Mouse (Mus musculus): ENCODE measurements at regions not wholly inside any gene's neighbourhood (a gene's known extent, or its start where the extent isn't known, plus 50 kb on each side); places are given as distances from the start of the nearest gene placed in this dataset.

DNA sequence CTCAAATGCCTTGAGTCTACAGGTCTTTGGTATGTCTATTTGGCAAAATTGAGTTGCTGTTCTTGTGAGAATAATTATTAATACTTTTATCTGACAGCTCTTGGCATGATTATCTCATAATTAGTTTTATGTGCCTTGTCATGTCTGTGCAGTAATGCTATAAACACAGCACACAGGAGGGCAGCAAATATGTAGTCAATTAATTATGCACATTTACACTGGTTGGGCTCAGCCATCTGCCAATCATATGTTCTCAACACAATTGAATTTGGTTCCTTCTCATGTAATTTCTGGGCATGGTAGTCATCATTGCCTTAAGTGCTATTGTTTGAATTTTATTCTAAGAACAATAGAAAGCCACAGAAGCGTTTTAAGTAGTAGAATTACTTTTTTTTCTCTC lies 1650.7 kb upstream of the Tenm2 start:
- Histone ChIP-seq H3K27ac (no peak overlapping the region), H3K4me3 (no peak overlapping the region)
- intact Hi-C loops (cut with DNase I): no loop called here
- no peak for DNase-seq (ENCODE audit: extremely low spot score in 1 of 2, low spot score in 2 of 2)
- no peak for TF ChIP-seq CTCF (IDR thresholded peaks at IDR 0.05)

DNA sequence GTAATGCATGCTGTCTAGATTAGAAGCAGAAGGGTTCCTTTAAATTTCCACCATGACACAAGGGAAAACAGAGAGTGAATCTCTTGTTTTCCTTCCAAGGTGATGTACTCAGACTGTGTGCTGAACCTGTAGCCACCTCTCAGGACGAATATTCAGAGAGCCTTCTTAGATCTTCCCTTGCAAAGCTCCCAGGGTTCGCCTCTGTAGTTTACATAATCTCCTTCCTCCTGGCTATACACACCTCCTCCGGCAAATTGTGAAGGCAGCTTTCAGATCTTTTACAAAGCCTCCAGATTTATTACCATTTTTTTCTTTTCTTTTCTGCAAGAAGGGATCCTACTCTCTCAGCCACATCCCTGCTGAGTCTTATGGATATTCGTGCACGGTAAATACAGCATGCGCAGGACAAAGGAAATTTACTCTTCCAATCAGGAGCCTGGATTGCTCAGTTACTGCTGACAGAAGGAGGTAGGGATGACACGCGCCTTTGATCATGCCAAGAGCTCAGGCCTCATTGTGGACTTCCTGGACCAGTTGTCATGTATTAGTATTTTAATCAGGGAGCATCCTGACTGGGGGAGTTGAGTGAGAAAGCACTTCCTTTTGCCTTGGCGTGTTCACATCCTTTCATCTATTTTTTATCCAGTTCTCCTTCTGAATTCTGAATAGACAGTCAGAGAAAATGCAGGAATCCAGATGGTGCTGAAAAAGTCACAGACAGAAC lies 1626.0 kb upstream of the Tenm2 start:
- Histone ChIP-seq H3K4me3 (peak overlapping the region; percentile 11; the same call in 1 of the 2 replicates), H3K27ac (peak overlapping the region; percentile 85)
- no peak for TF ChIP-seq CTCF (IDR thresholded peaks at IDR 0.05)
- intact Hi-C loops (cut with DNase I): no loop called here
- DNase-seq (ENCODE audit: extremely low spot score in 1 of 2, low spot score in 2 of 2): peak; percentile 9 to 44

DNA sequence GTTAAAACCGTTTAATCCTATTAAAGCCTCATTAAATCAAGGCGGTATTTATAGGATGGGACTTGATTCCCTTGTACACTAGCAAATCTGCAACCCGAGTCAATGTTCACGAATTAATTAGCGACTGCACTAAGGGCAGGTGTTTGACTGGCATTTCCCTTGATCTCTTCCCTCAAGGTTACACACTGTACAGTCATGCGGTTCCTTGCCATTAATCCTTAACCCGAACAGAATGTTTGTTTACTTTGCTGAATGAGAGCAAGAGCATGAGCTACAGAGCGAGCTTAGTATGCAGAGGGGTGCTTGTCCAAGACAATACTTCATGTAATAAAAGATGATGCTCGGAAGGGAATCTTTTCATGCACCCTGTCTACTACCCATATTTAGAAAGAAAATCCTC lies 1620.9 kb upstream of the Tenm2 start:
- no peak for DNase-seq (ENCODE audit: extremely low spot score in 1 of 2, low spot score in 2 of 2)
- intact Hi-C loops (cut with DNase I): no loop called here
- no peak overlapping the region for H3K4me3 ChIP-seq
- H3K27ac ChIP-seq: no peak overlapping the region
- TF ChIP-seq CTCF (IDR thresholded peaks at IDR 0.05): no peak

GRCm38 (mm10) chr11:38829148-38829547 lies 1593.4 kb upstream of the Tenm2 start:
- TF ChIP-seq CTCF (IDR thresholded peaks at IDR 0.05): no peak
- intact Hi-C loops (cut with DNase I): no loop called here
- DNase-seq (ENCODE audit: extremely low spot score in 1 of 2, low spot score in 2 of 2): no peak
- H3K27ac ChIP-seq: no peak overlapping the region
- H3K4me3 ChIP-seq: no peak overlapping the region

DNA sequence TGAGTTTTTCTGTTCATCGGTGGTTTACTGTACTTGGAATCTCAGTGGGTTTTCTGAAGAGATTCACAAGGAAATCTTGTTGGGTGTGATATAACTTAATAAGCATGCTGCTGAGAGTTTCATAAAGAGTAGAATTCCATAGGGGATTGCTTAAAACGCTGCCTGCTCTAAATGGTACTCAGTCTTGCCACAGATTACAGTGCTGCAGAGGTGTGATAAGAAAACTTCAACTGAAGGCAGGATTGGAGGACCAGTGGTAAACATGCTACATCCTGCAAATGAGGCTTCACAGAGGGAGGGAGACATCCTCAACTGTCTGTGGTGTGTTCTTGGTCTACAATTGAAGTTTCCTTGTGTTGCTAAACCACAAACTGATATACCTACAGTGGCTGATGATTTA lies 1592.6 kb upstream of the Tenm2 start:
- DNase-seq (ENCODE audit: extremely low spot score in 1 of 2, low spot score in 2 of 2): no peak
- Histone ChIP-seq H3K4me3 (no peak overlapping the region), H3K27ac (no peak overlapping the region)
- no peak for TF ChIP-seq CTCF (IDR thresholded peaks at IDR 0.05)
- intact Hi-C loops (cut with DNase I): no loop called here

GRCm38 (mm10) chr11:38825172-38825753 lies 1589.5 kb upstream of the Tenm2 start:
- no peak for DNase-seq (ENCODE audit: extremely low spot score in 1 of 2, low spot score in 2 of 2)
- Histone ChIP-seq H3K4me3 (no peak overlapping the region), H3K27ac (no peak overlapping the region)
- intact Hi-C loops (cut with DNase I): no loop called here
- no peak for TF ChIP-seq CTCF (IDR thresholded peaks at IDR 0.05)

DNA sequence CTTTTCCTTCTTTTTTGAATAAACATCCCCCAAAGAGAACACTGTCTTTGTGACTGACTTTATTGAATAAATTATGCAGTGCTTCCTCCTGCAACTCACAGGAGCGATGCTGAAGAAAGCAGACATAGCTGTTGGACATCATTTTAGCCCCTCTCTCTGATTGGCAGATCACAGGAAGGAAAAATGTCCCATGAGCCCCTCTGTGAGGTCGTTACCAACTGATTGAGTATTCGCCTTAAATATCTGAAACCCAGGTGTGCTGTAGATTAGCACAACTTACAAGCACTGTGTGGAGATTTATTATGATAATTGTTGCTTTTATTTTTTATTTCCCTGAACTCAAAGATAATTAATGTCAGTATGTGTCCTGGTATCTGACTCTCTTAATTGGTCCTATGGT lies 1582.4 kb upstream of the Tenm2 start:
- no peak for TF ChIP-seq CTCF (IDR thresholded peaks at IDR 0.05)
- Histone ChIP-seq H3K4me3 (no peak overlapping the region), H3K27ac (no peak overlapping the region)
- no peak for DNase-seq (ENCODE audit: extremely low spot score in 1 of 2, low spot score in 2 of 2)
- intact Hi-C loops (cut with DNase I): no loop called here

DNA sequence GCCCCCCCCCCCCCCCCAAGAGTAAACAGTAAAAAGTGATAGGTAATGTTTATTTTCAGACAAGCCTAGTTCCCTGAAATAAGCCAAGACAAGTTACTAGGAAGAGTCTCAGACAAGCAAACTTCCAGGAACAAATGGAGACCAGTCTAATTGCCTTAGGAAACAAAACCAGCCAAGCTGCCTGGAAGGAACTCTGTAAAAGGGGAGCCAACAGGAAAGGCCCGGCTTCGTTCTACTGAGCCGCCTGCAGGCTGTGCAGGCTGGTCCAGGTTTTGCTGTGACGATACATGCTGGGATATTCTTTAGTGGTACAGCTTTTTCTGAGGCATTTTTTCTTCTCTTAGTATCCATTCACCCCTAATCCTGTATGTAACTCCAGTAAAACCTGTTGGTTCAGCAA lies 1547.8 kb upstream of the Tenm2 start:
- Histone ChIP-seq H3K4me3 (no peak overlapping the region), H3K27ac (no peak overlapping the region)
- no peak for TF ChIP-seq CTCF (IDR thresholded peaks at IDR 0.05)
- no peak for DNase-seq (ENCODE audit: extremely low spot score in 1 of 2, low spot score in 2 of 2)
- intact Hi-C loops (cut with DNase I): no loop called here

GRCm38 (mm10) chr11:38779585-38779984 lies 1543.8 kb upstream of the Tenm2 start:
- Histone ChIP-seq H3K27ac (no peak overlapping the region), H3K4me3 (no peak overlapping the region)
- TF ChIP-seq CTCF (IDR thresholded peaks at IDR 0.05): no peak
- intact Hi-C loops (cut with DNase I): no loop called here
- no peak for DNase-seq (ENCODE audit: extremely low spot score in 1 of 2, low spot score in 2 of 2)

DNA sequence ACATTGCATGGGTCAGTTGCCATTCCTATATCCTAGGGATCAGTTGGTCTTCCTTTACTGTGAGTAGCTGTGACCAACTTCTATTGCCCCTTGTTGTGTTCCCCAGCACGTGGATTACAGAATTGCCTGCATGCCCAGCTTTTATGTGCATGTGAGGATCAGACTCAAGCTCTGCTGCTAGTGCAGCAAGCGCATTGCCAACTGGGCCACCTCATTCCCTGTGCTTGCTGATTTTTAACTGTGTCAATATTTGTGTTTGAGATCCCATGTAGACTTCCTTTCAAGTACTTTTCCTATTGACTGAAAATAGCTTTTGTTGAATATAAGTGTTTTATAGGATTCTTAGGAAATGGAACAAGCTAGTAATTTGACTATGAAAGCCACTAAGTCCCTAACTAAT lies 1526.5 kb upstream of the Tenm2 start:
- H3K27ac ChIP-seq: no peak overlapping the region
- intact Hi-C loops (cut with DNase I): no loop called here
- DNase-seq (ENCODE audit: extremely low spot score in 1 of 2, low spot score in 2 of 2): no peak
- TF ChIP-seq CTCF (IDR thresholded peaks at IDR 0.05): no peak
- no peak overlapping the region for H3K4me3 ChIP-seq

- intact Hi-C loops (cut with DNase I): no loop called here
- peak; percentile 16 to 33 for DNase-seq (ENCODE audit: extremely low spot score in 1 of 2, low spot score in 2 of 2)
- Histone ChIP-seq H3K4me3 (no peak overlapping the region), H3K27ac (no peak overlapping the region)
- TF ChIP-seq CTCF (IDR thresholded peaks at IDR 0.05): peak; percentile 68
Measured at GRCm38 (mm10) chr11:38747549-38747948, 1511.8 kb upstream of the Tenm2 start.

- no peak for TF ChIP-seq CTCF (IDR thresholded peaks at IDR 0.05)
- no peak for DNase-seq (ENCODE audit: extremely low spot score in 1 of 2, low spot score in 2 of 2)
- intact Hi-C loops (cut with DNase I): no loop called here
- Histone ChIP-seq H3K4me3 (no peak overlapping the region), H3K27ac (peak overlapping the region; percentile 42; the same call in 1 of the 2 replicates)
Measured at GRCm38 (mm10) chr11:38729101-38729500, 1493.3 kb upstream of the Tenm2 start.

DNA sequence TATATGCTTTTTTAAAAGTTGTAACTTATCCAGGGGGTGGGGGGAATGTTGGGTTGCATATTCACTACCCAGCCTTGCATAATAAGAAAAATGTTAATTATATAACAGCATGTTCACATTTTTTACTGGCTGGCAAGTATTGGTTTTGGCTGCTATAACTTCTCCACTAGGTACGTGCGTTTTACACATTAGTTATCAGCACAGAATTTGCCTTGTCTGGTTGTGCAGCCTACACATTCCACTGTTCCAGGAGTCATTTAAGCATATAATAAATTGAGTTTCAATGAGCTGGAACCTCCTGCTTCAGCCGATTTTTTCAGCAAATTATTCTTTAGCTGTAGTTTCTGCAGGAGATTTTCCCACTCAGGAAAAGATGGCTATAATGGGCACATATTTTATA lies 1479.9 kb upstream of the Tenm2 start:
- DNase-seq (ENCODE audit: extremely low spot score in 1 of 2, low spot score in 2 of 2): no peak

More for the DNA sequence above, 1479.9 kb upstream of the Tenm2 start:
- no peak overlapping the region for H3K27ac ChIP-seq
- no peak overlapping the region for H3K4me3 ChIP-seq
- intact Hi-C loops (cut with DNase I): no loop called here
- no peak for TF ChIP-seq CTCF (IDR thresholded peaks at IDR 0.05)
